Mouse (Mus musculus): ENCODE data around the gene Ube2j1.
A peak's percentile ranks its signal among the peaks of the same experiment; 100 is the strongest.

Gene Ube2j1

DNA sequence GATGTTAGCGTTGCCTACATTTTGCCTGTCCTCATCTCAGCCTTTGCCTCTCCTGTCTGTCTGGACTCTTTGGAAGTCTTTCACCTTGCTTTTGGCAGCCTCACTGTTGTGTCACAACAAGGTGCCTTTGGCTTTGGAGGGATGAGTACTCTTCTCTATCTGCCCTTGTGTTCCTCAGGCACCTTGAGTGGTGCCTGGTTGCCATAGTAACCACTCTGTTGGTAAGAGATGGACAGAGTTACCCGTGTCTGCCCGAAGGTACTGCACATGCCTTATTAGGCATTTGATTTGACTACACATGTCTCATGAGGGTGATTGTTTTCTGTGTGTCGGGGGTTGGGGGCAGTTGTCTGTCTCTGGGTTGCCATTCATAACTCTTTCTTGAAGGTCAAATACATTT lies 18.7 kb upstream of the Ube2j1 start:
- no peak for DNase-seq (ENCODE audit: low read depth, low spot score)

DNA sequence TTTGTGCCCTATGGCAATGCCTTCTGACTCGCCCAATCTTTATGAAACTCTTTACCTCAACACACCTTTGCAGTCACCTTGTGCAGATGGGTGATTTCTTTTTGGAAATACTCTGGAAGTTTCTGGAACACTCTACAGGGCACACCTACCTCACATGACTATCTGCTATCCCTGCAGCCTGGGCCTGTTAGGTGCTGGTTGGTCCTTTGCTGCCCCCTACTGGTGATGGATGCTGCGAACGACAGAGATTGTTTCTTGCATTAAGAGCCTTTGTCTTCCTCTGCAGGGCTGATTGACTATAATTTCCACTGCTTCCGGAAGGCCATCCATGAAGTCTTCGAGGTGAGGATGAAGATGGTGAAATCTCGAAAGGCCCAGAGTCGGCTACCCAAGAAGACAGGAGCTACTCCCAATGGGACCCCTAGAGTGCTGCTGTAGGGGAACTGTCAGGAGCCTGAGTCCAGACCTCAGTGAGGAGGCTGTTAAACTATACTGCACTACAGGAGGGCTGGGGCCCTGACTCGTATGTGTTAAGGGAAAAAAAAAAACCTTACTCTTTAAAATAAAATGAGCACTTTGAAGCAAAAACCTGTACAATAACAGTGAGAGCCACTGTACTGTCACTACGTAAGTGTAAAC lies 12.7 kb upstream of the Ube2j1 start:
- DNase-seq (ENCODE audit: low read depth, low spot score), result peak; percentile 81

DNA sequence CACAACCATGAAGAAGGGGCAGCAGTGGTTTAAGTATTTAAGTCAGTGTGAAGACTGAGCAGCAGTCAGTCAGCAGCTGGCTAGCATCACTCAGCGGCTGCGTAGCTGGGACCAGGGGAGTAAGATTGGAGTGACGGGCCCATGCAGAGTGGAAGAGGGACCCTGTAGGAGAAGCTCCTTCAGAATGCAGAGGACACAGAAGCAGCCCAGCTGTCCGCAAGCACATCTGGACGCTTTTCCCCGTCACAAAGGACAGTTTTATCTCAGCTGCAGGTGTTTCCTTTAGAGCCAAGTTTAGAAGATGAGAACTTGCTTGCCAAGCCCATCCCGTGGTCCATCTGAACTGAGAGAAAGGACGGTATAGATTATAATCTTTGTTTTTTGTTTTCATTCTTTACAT lies 6.8 kb upstream of the Ube2j1 start:
- no peak for DNase-seq (ENCODE audit: low read depth, low spot score)

DNA sequence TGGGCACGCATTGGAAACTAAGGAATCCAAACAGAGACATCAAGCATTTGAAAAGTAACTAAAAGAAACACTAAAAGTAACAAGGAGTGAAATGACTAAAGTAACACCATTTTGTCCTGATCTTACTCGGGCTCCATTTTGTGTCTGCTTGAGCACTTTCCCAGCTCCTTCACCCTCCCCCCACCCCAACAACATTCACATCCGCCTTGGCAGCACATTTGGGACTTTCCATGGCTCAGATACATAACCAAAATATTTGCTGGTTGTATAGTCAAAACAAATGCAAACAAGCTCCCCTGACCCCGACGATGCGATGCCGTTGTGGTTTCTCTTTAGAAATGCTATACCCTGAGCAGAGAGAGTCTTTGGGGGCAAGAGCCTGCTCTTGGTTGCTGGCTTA lies 2.1 kb upstream of the Ube2j1 start:
- no peak for DNase-seq (ENCODE audit: low read depth, low spot score)

DNA sequence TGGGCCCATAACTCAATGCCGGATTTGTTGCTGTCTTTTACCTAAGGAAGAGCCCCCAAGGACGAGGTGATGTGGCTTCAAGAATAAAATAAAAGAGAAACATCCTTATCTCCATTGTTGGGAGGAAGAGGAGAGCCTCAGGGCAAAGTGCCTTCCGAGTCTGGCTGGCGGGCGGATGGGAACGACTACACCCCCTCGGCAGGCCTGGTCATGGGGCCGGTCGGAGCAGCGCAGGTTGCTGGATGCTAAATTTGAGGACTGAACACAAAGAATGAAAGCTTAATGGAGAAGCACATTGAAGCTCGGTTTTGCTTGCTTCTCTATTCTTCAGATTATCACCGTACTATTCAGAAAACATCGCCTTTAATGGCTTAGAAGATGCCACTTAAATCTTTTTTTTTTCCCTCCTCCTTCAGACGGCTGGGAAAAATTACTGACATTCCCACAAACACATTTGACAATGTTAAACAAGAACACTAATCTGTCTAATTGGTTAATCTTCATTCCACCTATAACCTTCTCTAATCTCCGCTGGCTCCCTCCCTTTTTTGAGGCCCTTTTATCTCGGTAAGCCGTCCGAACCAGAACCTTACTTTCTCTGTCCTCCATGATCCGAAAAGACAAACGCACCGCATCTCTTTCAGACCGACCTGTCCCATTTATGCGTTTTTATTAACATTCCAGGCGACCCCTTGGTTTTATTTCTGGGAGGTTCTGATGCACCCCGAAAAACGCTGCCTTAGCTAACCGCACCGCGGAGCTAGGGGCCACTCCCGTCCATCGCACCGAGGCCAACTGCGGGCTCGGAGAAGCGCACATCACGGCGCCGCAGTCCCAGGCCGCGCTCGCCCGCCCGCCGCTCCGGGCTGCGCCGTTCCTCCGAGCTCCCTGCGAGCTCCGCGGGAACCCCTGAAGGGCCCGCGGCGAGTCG lies 687 bp upstream of the Ube2j1 start:
- DNase-seq (ENCODE audit: low read depth, low spot score), result no peak

DNA sequence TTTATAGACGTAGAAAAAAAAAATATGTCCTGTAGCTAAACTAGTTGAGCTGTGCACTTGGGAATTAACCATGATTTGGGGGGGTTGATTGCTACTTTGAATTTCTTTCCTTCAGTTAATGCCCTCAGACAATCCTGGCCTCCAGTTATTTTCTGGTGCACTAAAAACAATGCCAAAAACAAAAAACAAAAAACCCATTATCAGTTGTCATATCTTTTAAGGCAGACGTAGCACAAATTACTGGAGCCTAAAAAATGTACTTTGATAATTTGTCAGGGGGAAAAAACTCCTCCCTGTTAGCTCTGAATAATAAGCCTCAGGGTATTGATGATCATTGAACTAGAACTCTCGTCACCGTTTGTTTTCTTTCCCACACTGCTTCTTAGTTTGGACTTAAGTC lies 829 bp downstream of the Ube2j1 start:
- DNase-seq (ENCODE audit: low read depth, low spot score), result no peak

DNA sequence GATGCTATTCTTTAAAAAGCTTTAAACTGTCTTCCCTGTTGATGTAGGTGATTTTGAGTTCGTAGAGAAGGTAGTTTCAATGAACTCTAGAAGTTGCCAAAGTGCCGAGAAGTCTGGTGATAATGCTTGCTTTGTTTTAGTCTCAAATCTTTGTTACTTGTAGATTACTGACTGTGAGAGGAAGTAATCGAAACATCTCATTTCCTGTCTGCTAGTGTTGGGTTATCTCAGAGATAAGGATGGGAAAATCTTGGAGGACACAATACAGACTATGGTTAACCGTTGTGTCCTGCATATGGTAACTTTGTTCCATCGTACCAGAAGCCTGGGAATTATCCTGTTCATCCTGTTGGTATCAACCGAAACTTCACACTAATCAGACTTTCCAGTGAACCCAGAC lies 2.3 kb downstream of the Ube2j1 start:
- DNase-seq (ENCODE audit: low read depth, low spot score), result no peak

DNA sequence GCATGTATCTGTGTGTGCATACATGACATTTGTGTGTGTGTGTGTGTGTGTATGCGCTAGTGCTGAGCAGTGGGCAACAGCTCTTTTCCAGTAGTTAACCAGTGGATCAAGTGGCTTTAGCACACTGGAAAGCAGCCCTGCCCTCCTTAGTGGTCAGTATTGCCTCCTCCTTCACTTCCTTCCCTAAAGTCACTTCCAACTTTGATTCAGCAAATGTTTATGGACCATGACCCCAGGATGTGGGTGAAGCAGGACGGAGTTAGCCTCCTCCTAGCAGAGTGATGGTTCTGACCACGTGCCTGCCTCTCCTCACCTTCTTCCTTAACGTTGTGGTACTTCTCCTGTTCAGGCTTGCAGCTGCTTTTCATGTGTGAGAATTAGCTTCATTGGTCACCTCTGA lies 8.6 kb downstream of the Ube2j1 start:
- no peak for DNase-seq (ENCODE audit: low read depth, low spot score)

DNA sequence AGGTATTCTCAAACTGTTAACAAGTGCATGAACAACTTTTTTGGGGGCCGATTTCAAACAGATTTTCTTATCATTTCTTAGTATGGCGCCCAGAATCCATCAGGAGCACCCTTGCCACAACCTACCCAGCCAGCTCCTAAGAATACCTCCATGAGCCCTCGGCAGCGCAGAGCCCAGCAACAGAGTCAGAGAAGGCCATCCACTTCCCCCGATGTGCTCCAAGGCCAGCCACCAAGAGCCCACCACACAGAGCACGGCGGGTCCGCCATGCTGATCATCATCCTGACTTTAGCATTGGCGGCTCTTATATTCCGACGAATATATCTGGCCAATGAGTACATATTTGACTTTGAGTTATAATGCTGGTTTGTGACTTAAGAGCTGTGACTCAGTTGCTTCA lies 18.4 kb downstream of the Ube2j1 start:
- no peak for DNase-seq (ENCODE audit: low read depth, low spot score)

DNA sequence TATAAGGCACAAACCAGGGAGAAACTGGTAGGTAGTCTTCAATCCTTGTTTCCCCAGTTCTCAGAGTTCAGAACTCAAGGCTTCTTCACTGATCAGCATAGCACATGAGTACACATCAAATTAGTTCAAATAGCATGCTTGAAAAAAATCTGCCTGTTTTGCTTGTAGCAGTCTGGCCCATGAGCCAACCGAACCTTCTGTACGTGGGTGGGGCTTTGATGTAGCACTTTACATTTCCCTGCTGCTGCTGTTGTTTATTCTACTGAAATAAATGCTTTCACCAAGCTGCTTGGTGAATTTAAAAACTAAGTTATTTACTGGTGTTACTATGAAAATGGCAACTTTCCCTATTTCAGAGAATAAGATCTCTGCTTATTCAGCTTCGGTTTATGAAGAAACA lies 20.8 kb downstream of the Ube2j1 start:
- no peak for DNase-seq (ENCODE audit: low read depth, low spot score)

DNA sequence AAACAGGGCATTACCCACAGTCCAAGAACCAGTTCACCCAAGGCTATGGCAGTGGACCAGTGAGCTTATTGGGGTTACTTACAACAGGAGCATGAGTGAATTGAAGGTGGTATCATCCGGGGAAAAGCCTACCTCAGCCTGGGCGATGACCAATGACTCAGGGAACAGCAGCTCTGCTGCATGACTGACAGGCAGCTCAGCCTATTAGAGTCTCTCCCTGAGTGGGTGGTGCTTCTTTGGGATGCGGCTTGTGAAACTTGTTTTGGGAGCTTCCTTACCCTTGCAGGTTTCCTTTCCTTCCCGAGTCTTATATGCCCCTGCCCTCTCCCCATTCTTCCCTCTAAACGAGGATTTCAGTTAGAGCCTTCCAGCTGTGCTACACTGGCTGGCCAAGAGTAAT lies 21.4 kb downstream of the Ube2j1 start:
- no peak for DNase-seq (ENCODE audit: low read depth, low spot score)

DNA sequence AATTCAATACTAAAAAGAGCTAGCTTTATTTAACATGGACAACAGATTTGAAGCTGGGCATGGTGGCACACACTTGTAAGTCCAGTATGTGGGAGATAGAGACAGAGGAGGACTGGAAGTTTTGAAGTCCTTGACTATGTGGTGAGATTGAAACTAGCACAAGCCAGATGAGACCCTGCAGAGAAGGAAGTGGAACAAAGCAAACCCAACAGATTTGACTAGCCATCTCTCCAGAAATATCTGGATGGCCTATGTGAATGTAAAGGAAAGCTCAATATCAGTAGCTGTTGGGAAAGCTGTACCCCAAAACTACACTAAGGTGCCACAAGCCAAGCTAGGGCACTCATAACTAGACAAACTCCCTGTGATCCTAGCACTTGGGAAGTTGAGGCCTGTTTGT lies 23.2 kb downstream of the Ube2j1 start:
- no peak for DNase-seq (ENCODE audit: low read depth, low spot score)

DNA sequence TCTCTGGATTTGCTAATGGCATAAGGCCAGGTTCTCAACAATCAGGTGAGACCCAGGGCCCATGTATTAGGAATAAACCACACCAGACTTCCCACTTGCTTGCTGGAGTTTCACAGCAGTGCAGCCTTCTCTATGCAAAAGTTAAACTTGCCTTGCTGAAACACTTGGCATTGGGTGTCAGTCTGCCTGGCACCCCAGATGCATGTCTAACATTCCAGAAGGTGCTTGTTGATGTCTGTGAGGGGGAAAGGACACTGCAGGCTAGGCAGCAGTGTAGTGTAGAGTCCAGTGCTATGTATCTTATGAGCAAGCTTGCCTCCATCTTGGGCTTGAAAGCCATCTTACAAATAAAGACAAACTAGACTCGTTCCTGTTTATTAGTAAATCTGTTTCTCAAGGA lies 25.1 kb downstream of the Ube2j1 start:
- DNase-seq (ENCODE audit: low read depth, low spot score), result no peak

DNA sequence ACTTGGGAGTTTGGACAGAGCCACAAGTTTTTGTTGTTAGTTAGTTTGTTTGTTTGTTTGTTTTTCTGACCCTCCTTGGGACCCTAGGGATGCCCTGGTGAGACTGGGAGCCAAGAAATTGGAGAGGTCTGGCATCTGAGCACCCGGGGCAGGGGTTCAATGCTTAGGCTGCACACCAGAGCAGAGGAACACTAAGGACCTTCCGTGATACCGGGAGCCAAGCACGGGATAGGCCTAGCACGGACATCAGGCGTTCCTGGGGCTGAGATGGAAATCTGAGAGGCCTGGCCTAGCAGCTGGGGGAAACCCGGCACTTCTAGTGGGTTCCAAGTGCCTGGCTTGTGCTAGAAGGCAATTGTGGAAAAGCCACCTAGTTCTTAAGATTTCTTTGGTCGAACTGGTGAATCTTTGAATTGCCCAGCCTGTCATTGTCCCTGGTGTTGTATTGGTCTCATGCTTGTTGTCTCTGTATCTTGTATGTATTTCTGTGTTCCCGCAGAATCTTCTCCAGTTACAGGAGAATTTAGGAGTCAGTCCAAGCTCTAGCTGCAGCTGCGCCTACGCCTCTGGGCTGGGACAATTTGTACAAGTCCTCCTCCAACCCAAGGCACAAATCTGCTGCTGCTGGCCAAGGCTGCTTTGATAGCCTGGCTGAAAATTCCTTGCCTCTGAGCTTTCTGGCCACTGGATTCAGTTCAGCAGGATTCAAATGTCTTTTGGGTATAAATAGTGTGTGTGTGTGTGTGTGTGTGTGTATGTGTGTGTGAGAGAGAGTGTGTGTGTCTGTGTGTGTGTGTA lies 26.9 kb downstream of the Ube2j1 start:
- no peak for DNase-seq (ENCODE audit: low read depth, low spot score)

DNA sequence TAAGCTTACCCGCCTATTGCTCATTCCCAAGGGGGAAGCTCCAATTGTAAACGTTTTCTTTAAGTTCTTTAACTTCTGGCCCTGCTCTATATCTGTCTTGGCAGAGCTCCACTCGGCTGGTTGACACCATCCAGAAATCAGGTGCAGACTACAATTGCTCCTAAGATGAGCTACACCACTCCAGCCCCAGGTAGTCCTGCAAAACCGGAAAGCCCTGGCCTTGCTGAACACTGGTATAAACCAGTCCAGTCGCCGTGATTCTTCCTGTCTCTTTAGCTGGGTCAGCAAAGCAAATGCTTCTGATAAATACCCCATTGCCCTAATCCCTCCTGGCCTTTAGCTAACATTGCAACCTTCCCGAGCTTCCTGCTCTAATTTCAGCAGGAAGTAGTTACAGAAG lies 29.9 kb downstream of the Ube2j1 start:
- DNase-seq (ENCODE audit: low read depth, low spot score), result no peak

DNA sequence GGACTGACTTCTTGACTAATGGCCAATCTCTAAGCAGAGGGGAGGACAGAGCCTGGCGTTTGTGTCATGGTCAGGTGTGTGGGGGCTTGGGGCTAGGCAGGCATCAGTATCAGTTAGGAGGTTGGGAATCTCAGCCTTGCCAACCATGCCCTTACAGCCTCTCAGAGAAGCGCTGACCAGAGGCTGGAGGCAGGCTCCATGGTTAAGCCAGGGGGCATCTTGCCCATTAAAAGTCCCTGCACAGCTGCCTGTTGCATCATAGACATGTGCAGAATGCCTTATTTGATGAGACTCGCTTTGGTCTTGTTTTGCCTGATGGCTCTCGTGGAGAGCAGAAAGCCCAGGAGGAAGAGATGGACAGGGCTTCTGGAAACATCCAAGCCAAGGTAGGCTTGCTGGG lies 31.8 kb downstream of the Ube2j1 start, which contains the start of gene Gabrr2:
Gabrr2 (plus strand) TSS at position 19 of the 400 bp plus-strand sequence.
- no peak for DNase-seq (ENCODE audit: low read depth, low spot score)

DNA sequence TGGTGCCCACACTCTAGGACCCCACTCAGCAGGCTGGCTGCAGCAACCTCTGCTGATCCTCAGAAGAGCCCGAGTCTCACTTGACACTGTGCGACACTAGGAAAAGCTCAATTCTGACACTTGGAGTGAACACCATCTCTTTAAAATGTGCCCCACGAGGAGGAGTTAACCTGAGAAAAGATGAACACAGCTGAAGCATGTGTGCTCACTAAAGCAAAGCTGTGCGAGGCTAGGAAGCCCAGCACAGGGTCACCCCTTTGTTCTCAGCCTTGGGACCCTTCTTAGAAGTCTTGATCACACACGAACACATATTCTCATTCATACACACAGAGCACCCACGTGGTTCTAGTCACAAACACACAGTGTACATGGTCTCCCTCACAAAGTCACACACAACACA lies 33.8 kb downstream of the Ube2j1 start:
- DNase-seq (ENCODE audit: low read depth, low spot score), result no peak

DNA sequence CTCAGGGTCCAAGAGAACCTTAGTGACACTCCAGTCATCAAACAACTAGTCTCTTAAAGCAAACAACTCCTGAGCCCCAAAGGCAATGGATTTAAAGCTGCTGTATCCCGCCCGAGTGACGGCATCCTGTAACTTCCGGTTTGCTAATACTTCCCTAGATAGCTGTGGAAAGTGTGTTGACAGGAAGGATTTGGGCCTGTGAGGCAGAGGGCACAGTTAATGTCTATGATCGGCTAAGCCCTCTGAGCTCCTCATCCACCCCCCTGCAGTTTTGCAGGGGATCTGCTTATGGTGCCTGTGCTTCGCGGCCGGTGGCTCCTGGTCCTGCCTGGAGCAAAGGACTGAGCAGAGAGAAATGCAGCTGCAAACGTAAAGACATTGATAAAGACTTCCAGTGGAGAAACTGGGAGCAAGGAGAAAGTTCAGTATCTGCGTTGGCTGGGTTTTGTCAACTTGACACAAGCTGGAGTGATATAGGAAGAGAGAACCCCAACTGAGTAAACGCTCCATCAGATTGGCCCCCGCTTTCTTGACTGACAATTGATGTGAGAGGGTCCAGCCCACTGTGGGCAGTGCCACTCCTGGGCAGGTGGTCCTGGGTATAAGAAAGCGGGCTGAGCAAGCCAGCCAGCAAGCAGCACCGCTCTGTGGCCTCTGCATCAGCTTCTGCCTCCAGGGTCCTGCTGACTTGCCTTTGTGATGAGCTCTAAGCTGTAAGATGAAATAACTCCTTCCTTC lies 35.2 kb downstream of the Ube2j1 start:
- DNase-seq (ENCODE audit: low read depth, low spot score), result no peak

DNA sequence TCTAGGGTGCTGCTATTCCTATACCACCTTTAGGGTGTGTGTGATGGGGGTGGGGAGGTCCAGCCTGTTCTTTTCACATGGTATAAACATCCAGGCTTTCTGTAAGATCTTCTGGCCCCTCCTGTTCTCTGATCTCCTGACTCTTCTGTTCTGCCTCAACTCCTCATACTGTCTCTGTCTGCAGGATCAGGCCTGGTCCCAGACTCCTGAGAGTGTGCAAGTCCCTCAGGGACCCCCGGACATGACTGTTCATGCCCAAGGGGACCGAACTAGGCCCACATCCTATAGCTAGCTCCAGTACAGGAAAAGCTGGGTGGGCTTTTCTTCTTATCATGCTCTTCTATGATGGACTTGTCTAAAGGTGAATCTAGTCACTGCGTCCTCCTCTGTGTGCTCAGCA lies 36.1 kb downstream of the Ube2j1 start:
- no peak for DNase-seq (ENCODE audit: low read depth, low spot score)

DNA sequence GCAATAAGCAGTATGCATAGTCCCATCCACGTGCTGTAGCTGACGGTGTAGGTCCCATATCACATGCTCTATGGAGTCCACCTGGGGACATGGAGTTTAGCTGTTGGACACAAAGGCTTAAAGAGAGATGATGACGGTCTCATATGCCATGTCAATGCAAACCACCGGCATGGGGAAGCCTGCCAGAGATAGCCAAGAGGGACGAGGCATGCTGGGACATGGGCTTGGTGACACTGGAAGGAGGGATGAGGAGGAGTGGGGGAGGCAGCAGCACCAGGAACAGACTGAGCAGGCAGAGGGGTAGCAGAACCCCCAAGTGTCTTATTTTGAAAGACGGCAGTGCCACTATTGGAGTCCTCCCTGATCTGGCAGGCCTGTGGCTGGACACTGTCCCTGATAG lies 36.6 kb downstream of the Ube2j1 start:
- no peak for DNase-seq (ENCODE audit: low read depth, low spot score)

DNA sequence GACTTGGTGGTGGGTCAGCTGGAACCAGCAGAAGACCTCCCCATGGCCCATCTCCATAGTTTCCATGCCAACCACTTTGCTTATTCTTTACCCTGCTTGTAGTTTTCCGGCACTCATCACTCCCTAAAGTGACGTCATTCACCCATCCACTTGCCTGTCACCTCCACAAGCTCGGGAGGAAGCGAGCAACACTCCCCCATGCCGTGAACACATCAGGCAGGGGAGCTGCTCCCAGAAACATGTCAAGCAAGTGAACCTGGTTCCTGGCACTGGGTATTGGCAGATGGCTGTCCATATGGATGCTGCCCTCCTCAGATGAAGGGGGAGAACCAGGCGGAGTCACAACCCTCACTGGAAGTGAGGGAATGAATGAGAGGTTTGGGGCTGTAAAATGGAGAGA lies 37.7 kb downstream of the Ube2j1 start:
- DNase-seq (ENCODE audit: low read depth, low spot score), result no peak

DNA sequence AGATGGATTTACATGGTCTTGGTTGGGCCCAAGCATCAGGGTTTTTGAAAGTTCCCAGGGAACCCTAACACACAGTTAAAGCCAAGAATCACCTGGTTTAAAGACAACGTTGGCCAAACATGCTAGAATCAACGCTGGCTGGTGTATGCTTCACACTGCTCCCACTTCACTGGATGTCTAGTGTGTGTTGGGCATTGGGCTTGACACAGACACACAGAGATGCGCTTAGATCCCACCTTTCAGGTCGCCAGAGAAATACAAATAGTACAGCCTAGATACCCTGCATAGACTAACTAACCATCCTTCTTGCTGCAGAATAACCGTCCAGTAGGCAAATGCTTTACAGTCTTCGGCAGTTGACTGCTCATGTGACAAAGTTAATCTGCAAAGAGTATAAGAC lies 39.1 kb downstream of the Ube2j1 start:
- no peak for DNase-seq (ENCODE audit: low read depth, low spot score)

All from c-Kit-negative CD71-positive TER-119-positive erythroid progenitor cells, embryonic 14.5 days (primary cell).